Mouse (Mus musculus): ENCODE results near the gene Cd200r4.
"Not testable (repeated sequence)": the region's sequence is repeated elsewhere in the genome, so short reads cannot be mapped to it uniquely, and the experiment has no call there.

Gene Cd200r4

DNA sequence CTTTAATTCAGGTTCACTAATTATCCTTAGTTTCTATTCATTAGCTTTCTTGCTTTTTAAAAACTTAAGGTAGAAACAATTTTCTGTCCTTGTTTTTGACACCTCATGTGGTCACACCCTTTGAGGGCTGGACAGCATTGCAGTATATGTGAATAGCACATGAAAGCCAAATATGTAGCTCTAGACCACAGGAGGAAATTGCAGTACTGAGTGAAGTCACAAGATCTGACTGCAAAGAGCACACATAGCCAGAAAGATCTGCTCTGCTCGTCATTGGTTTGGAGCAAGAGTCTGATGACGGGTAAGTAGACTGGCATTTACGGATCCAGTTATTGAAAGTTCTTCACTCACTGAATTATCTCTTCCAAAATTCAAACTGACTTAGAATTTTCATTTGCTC, at the start of gene Cd200r4:
TSS of gene Cd200r4 (plus strand) at position 190 of the 400 bp plus-strand sequence.
- ATAC-seq (ENCODE audit: insufficient number of reproducible peaks, low FRiP score, low TSS enrichment) = no peak

DNA sequence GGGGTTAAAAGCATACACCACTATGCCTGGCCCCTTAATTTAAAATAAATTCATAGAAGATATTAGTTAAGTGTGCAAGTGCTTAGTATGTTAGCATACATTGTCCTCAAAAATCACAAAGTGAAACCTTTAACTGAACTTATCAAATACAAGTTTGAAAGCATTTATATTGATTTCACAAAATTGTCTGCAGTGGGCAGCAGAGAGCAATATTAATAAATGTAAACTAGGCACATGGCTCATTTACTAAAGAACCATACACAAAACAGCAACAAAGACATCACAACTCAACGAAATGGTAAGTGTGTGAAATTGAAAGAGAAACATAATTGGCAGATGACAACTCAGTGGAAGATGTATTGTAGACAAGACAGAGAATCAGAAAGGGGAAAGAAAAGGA, 49.7 kb upstream of the Cd200r4 start:
- no peak for ATAC-seq (ENCODE audit: insufficient number of reproducible peaks, low FRiP score, low TSS enrichment)

- ATAC-seq (ENCODE audit: insufficient number of reproducible peaks, low FRiP score, low TSS enrichment) = no peak
Observed at GRCm38 (mm10) chr16:44765555-44766319, 45.8 kb upstream of the Cd200r4 start, which contains the start of gene Cd200r1. TSS of gene Cd200r1 (plus strand) at chr16:44765736.

- ATAC-seq (ENCODE audit: insufficient number of reproducible peaks, low FRiP score, low TSS enrichment) = no peak
Observed at GRCm38 (mm10) chr16:44766320-44766892, 45.1 kb upstream of the Cd200r4 start.

GRCm38 (mm10) chr16:44767506-44767905, 44.0 kb upstream of the Cd200r4 start:
- no peak for ATAC-seq (ENCODE audit: insufficient number of reproducible peaks, low FRiP score, low TSS enrichment)

GRCm38 (mm10) chr16:44767967-44768366, 43.6 kb upstream of the Cd200r4 start:
- ATAC-seq (ENCODE audit: insufficient number of reproducible peaks, low FRiP score, low TSS enrichment) = no peak

DNA sequence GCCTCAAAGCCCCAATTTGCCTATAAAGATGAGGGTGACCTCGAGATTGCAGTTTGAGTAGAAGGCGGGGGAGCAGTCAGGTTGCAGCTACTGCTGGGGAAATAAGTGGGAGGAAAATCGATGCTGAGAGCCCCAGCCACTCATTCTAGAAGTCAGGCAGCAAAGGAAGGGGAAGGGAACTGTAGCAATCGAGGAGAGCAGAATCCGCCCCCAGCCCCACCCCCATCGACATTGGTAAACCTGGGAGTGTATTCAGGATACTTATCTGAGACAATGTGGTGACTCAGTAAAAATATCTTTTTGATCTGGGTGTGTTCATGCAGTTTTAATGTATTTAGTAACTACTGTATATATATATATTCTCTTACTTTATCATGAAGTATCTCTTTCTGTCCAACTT, 39.0 kb upstream of the Cd200r4 start:
- no peak for ATAC-seq (ENCODE audit: insufficient number of reproducible peaks, low FRiP score, low TSS enrichment)

GRCm38 (mm10) chr16:44773673-44774072, 37.9 kb upstream of the Cd200r4 start:
- ATAC-seq (ENCODE audit: insufficient number of reproducible peaks, low FRiP score, low TSS enrichment) = no peak

DNA sequence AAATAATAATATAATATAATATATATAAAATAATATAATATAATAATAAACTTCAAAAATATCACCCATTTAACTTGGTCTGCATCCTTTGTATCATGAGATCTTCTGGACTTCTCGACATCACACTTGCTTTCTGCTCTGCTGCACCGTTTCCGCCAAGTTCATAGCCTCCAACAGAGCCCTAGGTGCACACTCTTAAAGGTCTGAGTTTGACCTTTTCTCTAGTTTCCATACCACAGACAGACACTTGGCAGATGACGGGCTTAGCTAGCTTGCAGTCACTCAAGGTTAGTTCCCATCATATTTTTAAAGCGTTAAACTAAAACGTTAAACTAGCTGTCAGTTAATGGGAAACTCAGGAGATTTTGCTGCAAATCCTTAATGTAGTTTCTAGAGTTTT, 37.3 kb upstream of the Cd200r4 start:
- ATAC-seq (ENCODE audit: insufficient number of reproducible peaks, low FRiP score, low TSS enrichment) = no peak

GRCm38 (mm10) chr16:44778538-44779147, 32.9 kb upstream of the Cd200r4 start:
- ATAC-seq (ENCODE audit: insufficient number of reproducible peaks, low FRiP score, low TSS enrichment) = no peak

DNA sequence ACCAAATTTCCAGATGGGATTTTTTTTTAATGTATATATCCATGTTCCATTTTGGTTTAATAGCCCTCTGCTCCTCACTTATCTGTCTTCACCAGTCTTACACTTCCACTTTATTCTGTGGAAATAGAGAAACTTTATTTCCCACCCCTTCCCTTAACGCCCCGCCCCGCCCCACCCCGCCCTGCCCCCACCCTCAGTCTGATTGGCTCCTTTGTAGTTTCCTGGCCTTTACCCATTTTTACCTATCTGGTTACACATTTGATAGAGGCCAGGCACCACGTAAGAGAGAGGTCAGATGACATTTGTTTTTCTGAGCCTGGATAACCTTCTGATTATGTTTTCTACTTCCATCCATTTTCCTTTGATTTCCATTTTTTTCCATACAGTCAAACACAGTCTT, 32.0 kb upstream of the Cd200r4 start:
- no peak for ATAC-seq (ENCODE audit: insufficient number of reproducible peaks, low FRiP score, low TSS enrichment)

- ATAC-seq (ENCODE audit: insufficient number of reproducible peaks, low FRiP score, low TSS enrichment) = no peak
Observed at GRCm38 (mm10) chr16:44780751-44781150, 30.8 kb upstream of the Cd200r4 start.

- no peak for ATAC-seq (ENCODE audit: insufficient number of reproducible peaks, low FRiP score, low TSS enrichment)
Observed at GRCm38 (mm10) chr16:44786934-44787333, 24.6 kb upstream of the Cd200r4 start.

DNA sequence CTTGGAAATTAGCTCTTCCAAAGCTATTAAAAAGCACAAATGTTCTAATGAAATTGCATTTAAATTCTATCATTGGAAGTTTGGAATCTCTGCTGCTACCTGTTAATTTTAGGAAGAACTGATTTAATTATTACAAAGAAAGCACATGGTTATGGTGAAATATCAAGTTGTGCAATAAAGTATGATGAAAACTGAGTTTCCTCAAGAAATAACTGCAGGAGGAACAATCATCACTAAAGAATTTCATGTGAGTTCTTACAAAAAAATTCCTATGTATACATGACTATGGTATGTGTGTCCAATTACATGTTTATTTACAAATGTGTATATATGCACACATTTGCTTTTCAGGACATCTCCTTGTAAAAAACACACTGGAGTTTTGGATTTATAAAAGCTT, 17.1 kb upstream of the Cd200r4 start:
- ATAC-seq (ENCODE audit: insufficient number of reproducible peaks, low FRiP score, low TSS enrichment) = no peak

- ATAC-seq (ENCODE audit: insufficient number of reproducible peaks, low FRiP score, low TSS enrichment) = no peak
Observed at GRCm38 (mm10) chr16:44805976-44806375, 5.6 kb upstream of the Cd200r4 start.

DNA sequence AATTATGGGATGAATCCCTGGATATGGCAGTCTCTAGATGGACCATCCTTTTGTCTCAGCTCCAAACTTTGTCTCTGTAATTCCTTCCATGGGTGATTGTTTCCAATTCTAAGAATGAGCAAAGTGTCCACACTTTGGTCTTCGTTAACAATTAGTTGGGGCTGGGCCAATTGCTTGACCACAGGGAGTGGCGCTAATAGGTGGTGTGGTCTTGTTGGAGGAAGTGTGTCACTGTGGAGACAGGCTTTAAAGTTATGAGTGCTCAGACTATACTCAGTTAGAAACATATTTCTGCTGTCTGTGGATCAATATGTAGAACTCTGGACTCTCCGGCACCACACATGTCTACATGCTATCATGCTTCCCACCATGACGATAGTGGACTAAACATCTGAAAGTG, 1.3 kb upstream of the Cd200r4 start:
- not testable (repeated sequence) for ATAC-seq (ENCODE audit: insufficient number of reproducible peaks, low FRiP score, low TSS enrichment)

DNA sequence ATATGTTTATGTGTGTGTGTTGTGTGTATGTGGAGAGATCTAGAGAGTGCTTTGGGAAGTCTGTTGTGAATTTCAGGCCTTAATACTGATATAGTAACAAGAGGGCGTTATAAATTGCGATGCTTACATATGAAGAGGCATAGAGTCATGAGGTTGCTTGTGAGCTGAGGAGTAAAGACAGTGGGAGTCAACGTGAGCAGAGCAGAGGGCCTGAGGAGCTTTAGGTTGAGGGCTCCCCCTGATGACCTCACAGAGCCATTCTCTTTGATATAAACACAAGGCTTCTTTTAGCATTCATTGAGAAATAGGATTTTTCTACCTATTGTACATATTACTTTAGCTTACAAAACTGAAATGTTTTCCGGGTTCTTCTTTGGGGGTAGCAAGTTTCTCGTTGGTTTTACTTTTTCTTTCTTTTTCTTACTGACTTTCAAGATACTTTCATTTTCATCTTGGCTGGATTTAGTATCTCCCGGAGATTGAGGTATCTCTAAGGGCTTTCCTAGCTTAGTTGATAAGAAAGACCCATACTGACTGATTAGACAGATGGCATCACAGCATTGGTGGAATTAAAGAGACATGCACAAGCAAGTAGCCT, 1.0 kb downstream of the Cd200r4 start:
- no peak for ATAC-seq (ENCODE audit: insufficient number of reproducible peaks, low FRiP score, low TSS enrichment)

DNA sequence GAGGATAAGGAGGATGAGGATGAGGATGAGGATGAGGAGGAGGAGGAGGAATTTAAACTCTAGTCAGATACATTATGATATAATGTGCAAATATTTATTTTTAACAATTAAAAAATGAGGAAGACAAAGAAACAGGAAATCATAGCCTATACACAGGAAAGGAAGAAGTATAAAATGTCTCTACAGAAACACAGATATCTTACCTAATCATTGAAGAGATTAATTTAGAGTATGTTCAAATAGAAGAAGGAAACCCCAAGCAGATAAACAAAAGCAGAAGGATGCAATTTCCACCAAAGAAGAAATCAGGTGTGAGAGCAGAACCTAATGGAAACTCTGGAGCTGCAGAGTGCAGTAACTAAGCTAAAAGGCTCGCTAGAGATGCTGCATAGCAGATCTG, 6.5 kb downstream of the Cd200r4 start:
- ATAC-seq (ENCODE audit: insufficient number of reproducible peaks, low FRiP score, low TSS enrichment) = no peak

DNA sequence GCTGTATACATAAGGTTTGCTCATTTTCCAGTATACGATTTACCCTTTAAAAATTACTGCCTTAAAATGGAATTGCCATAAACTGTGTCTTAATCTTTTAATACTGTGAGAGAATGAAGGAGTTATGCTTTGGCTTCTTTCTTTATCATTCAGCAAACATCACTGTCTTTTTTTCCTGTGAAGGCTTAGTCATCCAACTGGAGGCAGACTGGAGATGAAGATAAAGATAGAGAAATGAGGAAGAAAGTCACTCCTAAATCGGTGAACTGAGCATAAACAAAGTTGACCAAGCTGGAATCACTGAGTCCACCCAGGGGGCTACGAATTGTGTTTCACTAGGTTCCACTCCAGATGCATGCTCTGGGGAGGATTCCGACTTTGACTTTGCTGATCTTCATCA, 9.0 kb downstream of the Cd200r4 start:
- ATAC-seq (ENCODE audit: insufficient number of reproducible peaks, low FRiP score, low TSS enrichment) = no peak

- no peak for ATAC-seq (ENCODE audit: insufficient number of reproducible peaks, low FRiP score, low TSS enrichment)
Observed at GRCm38 (mm10) chr16:44832286-44832685, 20.8 kb downstream of the Cd200r4 start.

- not testable (repeated sequence) for ATAC-seq (ENCODE audit: insufficient number of reproducible peaks, low FRiP score, low TSS enrichment)
Observed at GRCm38 (mm10) chr16:44833189-44833588, 21.7 kb downstream of the Cd200r4 start.
